Mouse (Mus musculus): ENCODE data around the gene Mageb18.
"Not testable (repeated sequence)": the region's sequence is repeated elsewhere in the genome, so short reads cannot be mapped to it uniquely, and the experiment has no call there.

Gene Mageb18

GRCm38 (mm10) chrX:92599472-92599871 lies at the start of gene Mageb18:
Mageb18 (minus strand) TSS chrX:92599572.
- no peak for DNase-seq (ENCODE audit: extremely low read depth, low read depth)

GRCm38 (mm10) chrX:92612788-92613187 lies 13.4 kb upstream of the Mageb18 start:
- DNase-seq (ENCODE audit: extremely low read depth, low read depth): no peak

GRCm38 (mm10) chrX:92610466-92610865 lies 11.1 kb upstream of the Mageb18 start:
- no peak for DNase-seq (ENCODE audit: extremely low read depth, low read depth)

GRCm38 (mm10) chrX:92597324-92597723 lies 2.0 kb downstream of the Mageb18 start:
- DNase-seq (ENCODE audit: extremely low read depth, low read depth): peak; percentile 48

GRCm38 (mm10) chrX:92527826-92528225 lies 71.5 kb downstream of the Mageb18 start:
- no peak for DNase-seq (ENCODE audit: extremely low read depth, low read depth)

GRCm38 (mm10) chrX:92498254-92498653 lies 101.1 kb downstream of the Mageb18 start:
- no peak for DNase-seq (ENCODE audit: extremely low read depth, low read depth)

- not testable (repeated sequence) for DNase-seq (ENCODE audit: extremely low read depth, low read depth)
Observed at GRCm38 (mm10) chrX:92489649-92490048, 109.7 kb downstream of the Mageb18 start, which contains the start of gene Gm5941. Gm5941 (plus strand) TSS chrX:92489949.

GRCm38 (mm10) chrX:92464773-92465172 lies 134.6 kb downstream of the Mageb18 start:
- DNase-seq (ENCODE audit: extremely low read depth, low read depth): peak; percentile 51

GRCm38 (mm10) chrX:92460496-92460895 lies 138.9 kb downstream of the Mageb18 start:
- DNase-seq (ENCODE audit: extremely low read depth, low read depth): peak; percentile 19

GRCm38 (mm10) chrX:92387384-92387783 lies 212.0 kb downstream of the Mageb18 start:
- no peak for DNase-seq (ENCODE audit: extremely low read depth, low read depth)

GRCm38 (mm10) chrX:92342924-92343323 lies 256.4 kb downstream of the Mageb18 start:
- DNase-seq (ENCODE audit: extremely low read depth, low read depth): peak; percentile 28

GRCm38 (mm10) chrX:92340906-92341305 lies 258.5 kb downstream of the Mageb18 start:
- DNase-seq (ENCODE audit: extremely low read depth, low read depth): no peak

- DNase-seq (ENCODE audit: extremely low read depth, low read depth): no peak
Observed at GRCm38 (mm10) chrX:92339551-92339950, 259.8 kb downstream of the Mageb18 start.

GRCm38 (mm10) chrX:92333459-92333858 lies 265.9 kb downstream of the Mageb18 start:
- DNase-seq (ENCODE audit: extremely low read depth, low read depth): no peak

- DNase-seq (ENCODE audit: extremely low read depth, low read depth): no peak
Observed at GRCm38 (mm10) chrX:92323599-92323998, 275.8 kb downstream of the Mageb18 start.

- DNase-seq (ENCODE audit: extremely low read depth, low read depth): no peak
Observed at GRCm38 (mm10) chrX:92280619-92281018, 318.8 kb downstream of the Mageb18 start.

Measured in MEL-GATA-1-ER (cell line).